Mouse (Mus musculus) embryonic facial prominence, embryonic 10.5 days (tissue): ENCODE measurements around the gene Olfr391-ps. TPM values are rescaled to one million over a fixed set of nuclear protein-coding genes. Genes with fewer than 3 reads are reported as not detected.

Source experiments
- DNase-seq: peaks from one replicate; pipeline ENCODE4 v3.0.0-alpha.2; 2017; ENCODE audit warnings: low spot score
- H3K27ac ChIP-seq: fragments of 300-500 bp; sonication (generic); replicated peaks from 2 replicates; pipeline ENCODE4 v1.5.1; 2016; ENCODE audit warnings: mild to moderate bottlenecking
- H3K27me3 ChIP-seq: fragments of 300-500 bp; sonication (generic); replicated peaks from 2 replicates; pipeline ENCODE4 v1.6.1; 2016; ENCODE audit warnings: low read depth, mild to moderate bottlenecking; ENCODE audit not compliant: poor library complexity, severe bottlenecking
- H3K36me3 ChIP-seq: fragments of 300-500 bp; sonication (generic); replicated peaks from 2 replicates; pipeline ENCODE4 v1.6.1; 2016; ENCODE audit warnings: mild to moderate bottlenecking, moderate library complexity
- H3K4me1 ChIP-seq: fragments of 300-500 bp; sonication (generic); 2 replicates; pipeline ENCODE4 v1.6.1; 2016
- H3K4me3 ChIP-seq: fragments of 300-500 bp; sonication (generic); 2 replicates; pipeline ENCODE4 v1.5.1; 2016; ENCODE audit warnings: mild to moderate bottlenecking, moderate library complexity
- H3K9me3 ChIP-seq: fragments of 300-500 bp; sonication (generic); 2 replicates; pipeline ENCODE4 v1.6.1; 2016; ENCODE audit warnings: mild to moderate bottlenecking
- WGBS: fragments of 180-500 bp; shearing (Covaris S2); methylation state at CpG from one replicate; pipeline ENCODE4 v1.1.7; 2016; 5-methylcytosine and 5-hydroxymethylcytosine counted together
- polyA plus RNA-seq: library from polyadenylated mRNA; unstranded; fragments of >200 nt; fragmentation: Nextera tagmentation; extraction: Ambion mirVana; gene quantifications from 2 replicates; pipeline ENCODE4 v1.2.1, GENCODE M21; 2016

The Olfr391-ps gene
- not detected in 2 replicates for polyA plus RNA-seq

- 37% methylated on average over 1 of the region's 1 CpGs for WGBS
- Histone ChIP-seq H3K27me3 (no peaks in the 10 kb centered on the region), H3K4me1 (no peaks in the 10 kb centered on the region), H3K9me3 (peaks cover 14% of the 10 kb centered on the region; the same call in 1 of the 2 replicates), H3K36me3 (no peaks in the 10 kb centered on the region), H3K27ac (no peak within 1 kb of the TSS), H3K4me3 (no peak within 1 kb of the TSS)
- DNase-seq: no peak
Measured at GRCm38 (mm10) chr11:73802952-73803351, at the start of gene Olfr391-ps. TSS of gene Olfr391-ps (minus strand) at chr11:73803052.

DNA sequence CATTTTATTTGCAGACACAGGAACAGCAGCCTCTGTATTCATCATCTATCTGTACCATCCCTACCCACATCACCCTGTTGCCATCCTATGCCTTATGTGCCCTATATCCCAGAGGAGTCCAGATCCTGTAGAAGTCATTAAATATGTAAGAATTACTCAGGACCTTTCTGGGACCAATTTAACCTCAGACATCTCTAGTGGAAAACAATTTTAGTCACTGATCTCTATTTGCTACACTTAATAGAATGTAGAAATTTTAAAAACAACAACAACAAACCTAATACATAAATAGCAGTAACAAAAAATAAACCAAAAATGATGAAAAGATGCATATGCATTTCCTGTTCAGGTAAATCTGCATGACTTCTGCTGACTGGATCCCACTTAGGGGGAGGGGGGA lies 48.5 kb upstream of the Olfr391-ps start, which contains the start of gene Olfr393:
Gene Olfr393 (minus strand): TSS at position 101 of the 400 bp plus-strand sequence.
- H3K27me3 ChIP-seq: no peaks in the 10 kb centered on the region
- H3K9me3 ChIP-seq: peaks cover 7% of the 10 kb centered on the region; the same call in 1 of the 2 replicates
- no peak for DNase-seq
- H3K4me1 ChIP-seq: no peaks in the 10 kb centered on the region
- no peak within 1 kb of the TSS for H3K4me3 ChIP-seq
- no peaks in the 10 kb centered on the region for H3K36me3 ChIP-seq
- H3K27ac ChIP-seq: no peak within 1 kb of the TSS

GRCm38 (mm10) chr11:73816949-73817348 lies 14.1 kb upstream of the Olfr391-ps start, which contains the start of gene Olfr392:
TSS of gene Olfr392 (minus strand) at chr11:73817049.
- Histone ChIP-seq H3K4me1 (no peaks in the 10 kb centered on the region), H3K27me3 (no peaks in the 10 kb centered on the region), H3K4me3 (no peak within 1 kb of the TSS), H3K9me3 (peaks cover 19% of the 10 kb centered on the region; the same call in 1 of the 2 replicates), H3K27ac (no peak within 1 kb of the TSS), H3K36me3 (no peaks in the 10 kb centered on the region)
- WGBS: 85% methylated on average over 1 of the region's 1 CpGs
- DNase-seq: no peak

- WGBS: 71% methylated on average over 1 of the region's 1 CpGs
- DNase-seq: no peak
- Histone ChIP-seq H3K9me3 (peaks cover 21% of the 10 kb centered on the region), H3K27me3 (no peaks in the 10 kb centered on the region), H3K36me3 (no peaks in the 10 kb centered on the region), H3K4me1 (no peaks in the 10 kb centered on the region), H3K27ac (no peak within 1 kb of the TSS), H3K4me3 (no peak within 1 kb of the TSS)
Measured at GRCm38 (mm10) chr11:73782664-73783063, 20.2 kb downstream of the Olfr391-ps start, which contains the start of gene Olfr390. TSS of gene Olfr390 (plus strand) at chr11:73782964.

- no peak within 1 kb of the TSS for H3K4me3 ChIP-seq
- H3K4me1 ChIP-seq: no peaks in the 10 kb centered on the region
- no peak for DNase-seq
- no peak within 1 kb of the TSS for H3K27ac ChIP-seq
- no peaks in the 10 kb centered on the region for H3K36me3 ChIP-seq
- WGBS: 93% methylated on average over 1 of the region's 1 CpGs
- no peaks in the 10 kb centered on the region for H3K27me3 ChIP-seq
- peaks cover 7% of the 10 kb centered on the region; the same call in 1 of the 2 replicates for H3K9me3 ChIP-seq
Measured at GRCm38 (mm10) chr11:73780613-73781012, 22.2 kb downstream of the Olfr391-ps start, which contains the start of gene Olfr389. TSS of gene Olfr389 (minus strand) at chr11:73780713.

- H3K4me3 ChIP-seq: no peak overlapping the region
- no peak for DNase-seq
- H3K4me1 ChIP-seq: no peaks in the 10 kb centered on the region
- H3K9me3 ChIP-seq: peaks cover 38% of the 10 kb centered on the region
- no peaks in the 10 kb centered on the region for H3K27me3 ChIP-seq
- H3K27ac ChIP-seq: no peak overlapping the region
- H3K36me3 ChIP-seq: no peaks in the 10 kb centered on the region
Measured at GRCm38 (mm10) chr11:73759115-73759514, 43.7 kb downstream of the Olfr391-ps start.

Other genes starting within 250 kb of the Olfr391-ps start
- gene Olfr385, start 210.0 kb downstream of the Olfr391-ps start, polyA plus RNA-seq: not detected in 2 replicates
- gene Olfr384, start 204.5 kb downstream of the Olfr391-ps start, polyA plus RNA-seq: not detected in 2 replicates
- gene Zfp735, start 114.3 kb downstream of the Olfr391-ps start, polyA plus RNA-seq: not detected in 2 replicates
- not detected in 2 replicates for gene Olfr389, start 22.3 kb downstream of the Olfr391-ps start, polyA plus RNA-seq
- gene Olfr390, start 20.1 kb downstream of the Olfr391-ps start, polyA plus RNA-seq: not detected in 2 replicates
- gene Olfr392, start 14.0 kb upstream of the Olfr391-ps start, polyA plus RNA-seq: not detected in 2 replicates
- not detected in 2 replicates for gene Olfr393, start 48.4 kb upstream of the Olfr391-ps start, polyA plus RNA-seq
- gene Olfr394, start 87.7 kb upstream of the Olfr391-ps start, polyA plus RNA-seq: not detected in 2 replicates
- gene Olfr395, start 106.2 kb upstream of the Olfr391-ps start, polyA plus RNA-seq: not detected in 2 replicates
- not detected in 2 replicates for gene Olfr23, start 133.6 kb upstream of the Olfr391-ps start, polyA plus RNA-seq
- gene Olfr397, start 157.8 kb upstream of the Olfr391-ps start, polyA plus RNA-seq: not detected in 2 replicates
- not detected in 2 replicates for gene Olfr398, start 187.4 kb upstream of the Olfr391-ps start, polyA plus RNA-seq